Mouse (Mus musculus): Measurements from ENCODE around the gene Ccdc12. TPM values are rescaled to one million over a fixed set of nuclear protein-coding genes. Genes with fewer than 3 reads are reported as not detected.
A peak's percentile ranks its signal among the peaks of the same experiment; 100 is the strongest.

Gene Ccdc12
- polyA plus RNA-seq, 1 experiment: 125 TPM

DNA sequence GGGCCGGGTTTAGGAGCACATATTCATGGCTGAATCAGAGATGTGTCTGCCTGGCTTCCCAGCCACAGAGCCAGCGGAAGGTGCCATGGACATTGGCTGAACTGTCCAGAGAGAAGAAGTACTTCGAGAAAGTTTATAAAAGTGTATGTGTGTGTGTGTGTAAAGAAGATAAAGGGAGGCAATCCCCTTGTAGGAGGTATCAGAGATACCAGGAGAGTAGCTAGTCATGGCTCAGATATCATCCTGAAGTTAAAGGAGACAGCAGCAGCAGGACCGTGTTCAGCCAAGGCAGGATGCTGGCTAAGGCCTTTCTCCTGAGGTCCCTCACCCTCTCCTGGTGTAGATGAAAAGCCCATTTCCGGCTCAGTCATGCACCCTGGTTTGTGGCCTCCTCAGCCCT is 95.1 kb downstream of the Ccdc12 start:
- DNase-seq: no peak
- Histone ChIP-seq H3K36me3 (ENCODE audit: control insufficient read depth, insufficient read depth, low read length) (no peaks in the 10 kb centered on the region), H3K27ac (ENCODE audit: insufficient read depth, low read depth, low read length) (0 out of 2 replicates have a peak overlapping the region, but pooled peaks have one; percentile 21), H3K4me3 (ENCODE audit: insufficient read depth, low read depth, low read length) (no peak overlapping the region), H3K27me3 (replicated peaks; ENCODE audit: control insufficient read depth, insufficient read depth, low read length) (no peaks in the 10 kb centered on the region), H3K4me1 (ENCODE audit: control insufficient read depth, insufficient read depth, low read length) (peaks cover 26% of the 10 kb centered on the region; the same call in 1 of the 2 replicates)
- 74% methylated on average over 5 of the region's 5 CpGs for WGBS
- no peak for TF ChIP-seq CTCF (conservative IDR thresholded peaks at IDR 0.05; ENCODE audit: insufficient read depth, insufficient read length, low read depth, low read length)
- TF ChIP-seq POLR2A (IDR thresholded peaks at IDR 0.05; ENCODE audit: low read depth, low read length): no peak

DNA sequence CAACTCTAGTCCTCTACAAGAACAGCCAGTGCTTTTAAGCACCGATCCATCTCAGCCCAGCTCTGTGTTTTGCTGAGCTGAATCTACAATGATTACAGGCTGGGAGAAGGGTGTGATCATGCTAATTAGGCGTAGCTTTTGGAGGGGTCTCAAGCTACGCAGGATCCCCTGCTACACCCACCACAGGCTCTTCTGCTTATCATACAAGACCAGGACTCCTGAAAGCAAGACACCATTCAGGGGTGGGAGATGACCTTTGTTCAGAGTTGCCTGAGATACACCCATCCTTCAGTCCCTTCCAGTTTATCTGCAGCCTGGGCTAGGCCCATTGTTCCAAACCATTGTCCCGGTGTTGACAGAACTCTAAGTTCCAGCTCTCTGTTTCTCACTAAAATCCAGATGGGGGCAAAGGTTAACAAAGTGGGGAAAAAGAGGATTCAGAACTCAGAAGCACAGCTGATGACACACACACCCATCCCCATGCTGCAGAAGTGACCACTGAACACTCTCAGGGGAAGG is 96.7 kb downstream of the Ccdc12 start:
- TF ChIP-seq POLR2A (IDR thresholded peaks at IDR 0.05; ENCODE audit: low read depth, low read length) (no peak), CTCF (conservative IDR thresholded peaks at IDR 0.05; ENCODE audit: insufficient read depth, insufficient read length, low read depth, low read length) (no peak)
- no peak overlapping the region for H3K27ac ChIP-seq (ENCODE audit: insufficient read depth, low read depth, low read length)

DNA sequence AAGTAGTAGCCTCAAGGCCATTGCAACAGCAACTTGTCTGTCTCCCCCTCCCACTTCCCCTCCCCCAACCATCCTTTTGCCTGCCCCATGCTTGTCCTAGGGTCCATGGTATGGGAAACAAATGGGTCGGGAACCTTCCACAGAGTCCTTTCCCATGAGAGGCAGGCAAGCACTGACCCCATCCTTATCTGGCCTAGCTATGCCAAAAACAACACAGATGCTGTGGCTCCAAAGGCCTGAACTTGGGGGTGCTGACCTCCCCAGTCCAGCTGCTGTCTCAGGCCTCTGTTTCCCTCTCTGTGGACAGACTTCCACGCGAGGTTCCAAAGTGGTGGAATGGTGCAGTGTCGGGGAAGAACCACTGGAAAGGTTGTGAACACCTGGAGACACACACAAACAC is 97.5 kb downstream of the Ccdc12 start:
- no peaks in the 10 kb centered on the region for H3K36me3 ChIP-seq (ENCODE audit: control insufficient read depth, insufficient read depth, low read length)
- 81% methylated on average over 4 of the region's 4 CpGs for WGBS
- TF ChIP-seq CTCF (conservative IDR thresholded peaks at IDR 0.05; ENCODE audit: insufficient read depth, insufficient read length, low read depth, low read length): no peak
- TF ChIP-seq POLR2A (IDR thresholded peaks at IDR 0.05; ENCODE audit: low read depth, low read length): no peak
- H3K27ac ChIP-seq (ENCODE audit: insufficient read depth, low read depth, low read length): no peak overlapping the region
- H3K4me1 ChIP-seq (ENCODE audit: control insufficient read depth, insufficient read depth, low read length): peaks cover 10% of the 10 kb centered on the region; the same call in 1 of the 2 replicates
- DNase-seq: no peak
- H3K4me3 ChIP-seq (ENCODE audit: insufficient read depth, low read depth, low read length): no peak overlapping the region
- H3K27me3 ChIP-seq (replicated peaks; ENCODE audit: control insufficient read depth, insufficient read depth, low read length): no peaks in the 10 kb centered on the region

More for the DNA sequence above, 96.7 kb downstream of the Ccdc12 start:
- peaks cover 18% of the 10 kb centered on the region; the same call in 1 of the 2 replicates for H3K4me1 ChIP-seq (ENCODE audit: control insufficient read depth, insufficient read depth, low read length)
- no peaks in the 10 kb centered on the region for H3K36me3 ChIP-seq (ENCODE audit: control insufficient read depth, insufficient read depth, low read length)
- no peak overlapping the region for H3K4me3 ChIP-seq (ENCODE audit: insufficient read depth, low read depth, low read length)
- 89% methylated on average over 4 of the region's 4 CpGs for WGBS
- DNase-seq: no peak
- no peaks in the 10 kb centered on the region for H3K27me3 ChIP-seq (replicated peaks; ENCODE audit: control insufficient read depth, insufficient read depth, low read length)

DNA sequence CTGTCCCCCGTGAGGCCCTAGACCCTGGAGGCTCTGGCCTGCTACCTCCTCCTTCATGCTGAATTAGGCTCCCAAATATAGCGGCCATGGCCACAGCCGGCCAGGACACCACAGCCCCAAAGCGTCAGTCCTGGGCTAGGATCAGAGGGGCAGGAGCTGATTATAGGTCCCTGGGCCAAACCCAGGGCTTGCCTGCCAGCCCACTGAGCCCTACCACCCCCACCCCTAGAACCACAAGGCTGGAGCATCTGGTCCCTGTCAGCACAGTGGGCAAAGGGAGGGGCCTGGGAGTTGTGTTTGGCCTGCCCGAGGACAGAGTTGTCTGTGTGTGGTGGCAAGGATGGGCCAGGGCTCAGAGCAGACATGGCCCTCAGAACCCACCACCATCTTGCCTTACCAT is 101.5 kb downstream of the Ccdc12 start:
- Histone ChIP-seq H3K36me3 (ENCODE audit: control insufficient read depth, insufficient read depth, low read length) (no peaks in the 10 kb centered on the region), H3K27ac (ENCODE audit: insufficient read depth, low read depth, low read length) (no peak overlapping the region), H3K4me1 (ENCODE audit: control insufficient read depth, insufficient read depth, low read length) (no peaks in the 10 kb centered on the region; the same call in 1 of the 2 replicates), H3K27me3 (replicated peaks; ENCODE audit: control insufficient read depth, insufficient read depth, low read length) (no peaks in the 10 kb centered on the region), H3K4me3 (ENCODE audit: insufficient read depth, low read depth, low read length) (no peak overlapping the region)
- no peak for TF ChIP-seq CTCF (conservative IDR thresholded peaks at IDR 0.05; ENCODE audit: insufficient read depth, insufficient read length, low read depth, low read length)
- no peak for TF ChIP-seq POLR2A (IDR thresholded peaks at IDR 0.05; ENCODE audit: low read depth, low read length)
- DNase-seq: no peak
- 93% methylated on average over 5 of the region's 5 CpGs for WGBS

DNA sequence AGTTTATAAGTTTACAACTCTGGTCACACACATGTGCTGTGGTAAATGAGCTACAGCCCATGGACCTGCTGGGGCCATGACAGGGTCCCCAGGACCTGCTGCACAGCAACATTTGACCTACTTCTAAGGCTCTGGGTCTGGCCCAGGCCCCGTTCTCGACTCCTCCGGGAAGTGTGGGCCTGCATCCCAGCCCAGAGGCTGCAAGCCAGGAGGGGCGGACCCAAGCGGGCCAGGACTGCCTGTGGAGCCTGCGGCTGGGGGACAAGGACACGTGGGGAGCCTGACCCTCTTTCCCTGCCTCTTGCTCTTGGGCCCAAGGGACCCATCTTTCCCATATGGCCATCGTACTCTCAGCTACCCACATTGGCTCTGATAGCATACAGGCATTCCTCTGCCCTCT is 102.3 kb downstream of the Ccdc12 start:
- Histone ChIP-seq H3K27ac (ENCODE audit: insufficient read depth, low read depth, low read length) (no peak overlapping the region), H3K4me1 (ENCODE audit: control insufficient read depth, insufficient read depth, low read length) (no peaks in the 10 kb centered on the region; the same call in 1 of the 2 replicates), H3K36me3 (ENCODE audit: control insufficient read depth, insufficient read depth, low read length) (no peaks in the 10 kb centered on the region), H3K4me3 (ENCODE audit: insufficient read depth, low read depth, low read length) (no peak overlapping the region), H3K27me3 (replicated peaks; ENCODE audit: control insufficient read depth, insufficient read depth, low read length) (no peaks in the 10 kb centered on the region)
- TF ChIP-seq POLR2A (IDR thresholded peaks at IDR 0.05; ENCODE audit: low read depth, low read length) (no peak), CTCF (conservative IDR thresholded peaks at IDR 0.05; ENCODE audit: insufficient read depth, insufficient read length, low read depth, low read length) (no peak)
- DNase-seq: peak; percentile 84
- WGBS: 37% methylated on average over 8 of the region's 8 CpGs

DNA sequence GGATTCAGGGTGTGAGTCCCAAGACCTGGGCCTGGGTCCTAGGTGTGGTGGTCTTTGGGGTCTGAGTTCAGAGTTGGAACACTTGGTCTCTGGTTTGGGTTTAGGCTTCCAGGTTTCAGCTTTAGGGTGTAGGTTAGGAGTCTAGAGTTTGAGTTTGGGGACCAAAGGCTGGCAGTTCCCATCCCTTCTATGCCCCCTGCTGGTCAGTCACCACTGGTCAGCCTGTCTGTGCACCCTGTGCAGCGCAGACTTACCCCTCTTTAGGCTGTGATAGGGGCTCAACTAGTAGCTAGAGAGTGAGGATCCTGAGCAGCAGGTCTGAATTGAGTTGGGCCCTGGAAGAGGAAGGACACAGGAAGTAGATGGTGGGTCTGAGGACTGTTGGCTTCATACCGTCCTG is 103.0 kb downstream of the Ccdc12 start:
- 63% methylated on average over 2 of the region's 2 CpGs for WGBS
- peak; percentile 82 for DNase-seq
- no peaks in the 10 kb centered on the region for H3K36me3 ChIP-seq (ENCODE audit: control insufficient read depth, insufficient read depth, low read length)
- H3K27me3 ChIP-seq (replicated peaks; ENCODE audit: control insufficient read depth, insufficient read depth, low read length): no peaks in the 10 kb centered on the region
- no peaks in the 10 kb centered on the region; the same call in 1 of the 2 replicates for H3K4me1 ChIP-seq (ENCODE audit: control insufficient read depth, insufficient read depth, low read length)
- no peak overlapping the region for H3K27ac ChIP-seq (ENCODE audit: insufficient read depth, low read depth, low read length)
- TF ChIP-seq POLR2A (IDR thresholded peaks at IDR 0.05; ENCODE audit: low read depth, low read length): no peak
- TF ChIP-seq CTCF (conservative IDR thresholded peaks at IDR 0.05; ENCODE audit: insufficient read depth, insufficient read length, low read depth, low read length): peak; percentile 86
- H3K4me3 ChIP-seq (ENCODE audit: insufficient read depth, low read depth, low read length): no peak overlapping the region

DNA sequence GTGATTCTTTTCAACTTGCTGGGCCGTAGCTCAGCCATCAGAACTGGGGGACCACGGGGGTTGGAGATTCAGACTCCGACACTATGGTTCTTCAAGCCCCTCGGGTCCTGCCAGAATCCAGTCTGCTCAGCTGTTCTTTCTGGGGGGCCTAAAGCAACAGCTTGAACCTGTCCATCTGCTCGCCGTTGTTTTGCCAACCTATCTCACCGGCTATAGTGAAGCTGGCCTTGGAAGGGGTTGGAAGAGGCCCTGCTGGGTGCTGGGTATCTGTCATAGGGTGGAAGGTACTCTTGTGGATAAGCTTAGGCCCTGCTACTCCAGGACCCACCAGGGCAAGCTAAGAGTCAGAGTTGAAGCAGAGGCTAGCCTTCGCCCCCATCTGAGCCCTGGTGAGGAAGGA is 104.6 kb downstream of the Ccdc12 start:
- TF ChIP-seq CTCF (conservative IDR thresholded peaks at IDR 0.05; ENCODE audit: insufficient read depth, insufficient read length, low read depth, low read length): no peak
- no peak for TF ChIP-seq POLR2A (IDR thresholded peaks at IDR 0.05; ENCODE audit: low read depth, low read length)
- Histone ChIP-seq H3K4me1 (ENCODE audit: control insufficient read depth, insufficient read depth, low read length) (no peaks in the 10 kb centered on the region; the same call in 1 of the 2 replicates), H3K27ac (ENCODE audit: insufficient read depth, low read depth, low read length) (no peak overlapping the region), H3K4me3 (ENCODE audit: insufficient read depth, low read depth, low read length) (no peak overlapping the region), H3K36me3 (ENCODE audit: control insufficient read depth, insufficient read depth, low read length) (no peaks in the 10 kb centered on the region), H3K27me3 (replicated peaks; ENCODE audit: control insufficient read depth, insufficient read depth, low read length) (no peaks in the 10 kb centered on the region)
- DNase-seq: no peak
- 94% methylated on average over 8 of the region's 8 CpGs for WGBS

Other genes with a start within 250 kb of the Ccdc12 start
- 26.6 and 29.2 TPM in 2 replicates for gene Ptpn23, start 248.3 kb upstream of the Ccdc12 start, polyA plus RNA-seq (2012; rRNA removed)
- gene Ngp, start 236.8 kb upstream of the Ccdc12 start, polyA plus RNA-seq (2012; rRNA removed): 0.17 TPM in 1 of 2 replicates, not detected in the other
- 17.4 and 17.8 TPM in 2 replicates for gene Klhl18, start 179.8 kb upstream of the Ccdc12 start, polyA plus RNA-seq (2012; rRNA removed)
- gene Kif9, start 179.5 kb upstream of the Ccdc12 start, polyA plus RNA-seq (2012; rRNA removed): 1.8 and 3.1 TPM in 2 replicates
- gene Setd2, start 123.9 kb upstream of the Ccdc12 start, polyA plus RNA-seq (2012; rRNA removed): 35.1 and 37.6 TPM in 2 replicates
- gene Nradd, start 32.1 kb upstream of the Ccdc12 start, polyA plus RNA-seq (2012; rRNA removed): 4.3 and 6.2 TPM in 2 replicates
- gene Nbeal2, start 2.3 kb upstream of the Ccdc12 start, polyA plus RNA-seq (2012; rRNA removed): 41.6 and 49.2 TPM in 2 replicates
- gene Myl3, start 85.4 kb downstream of the Ccdc12 start, polyA plus RNA-seq (2012; rRNA removed): 1.6 and 11.5 TPM in 2 replicates
- 740 and 847 TPM in 2 replicates for gene Pth1r, start 90.6 kb downstream of the Ccdc12 start, polyA plus RNA-seq (2012; rRNA removed)
- gene Prss42, start 141.7 kb downstream of the Ccdc12 start, polyA plus RNA-seq (2012; rRNA removed): not detected in 2 replicates
- not detected in 2 replicates for gene Prss44, start 157.5 kb downstream of the Ccdc12 start, polyA plus RNA-seq (2012; rRNA removed)
- not detected in 2 replicates for gene Prss43, start 170.2 kb downstream of the Ccdc12 start, polyA plus RNA-seq (2012; rRNA removed)
- gene Prss45, start 178.1 kb downstream of the Ccdc12 start, polyA plus RNA-seq (2012; rRNA removed): not detected in 2 replicates
- not detected in 2 replicates for gene Prss46, start 188.0 kb downstream of the Ccdc12 start, polyA plus RNA-seq (2012; rRNA removed)
- gene Prss50, start 201.5 kb downstream of the Ccdc12 start, polyA plus RNA-seq (2012; rRNA removed): not detected in 2 replicates
- 32.3 and 40.8 TPM in 2 replicates for gene Als2cl, start 223.4 kb downstream of the Ccdc12 start, polyA plus RNA-seq (2012; rRNA removed)
- gene Tmie, start 223.6 kb downstream of the Ccdc12 start, polyA plus RNA-seq (2012; rRNA removed): 7.9 and 9.5 TPM in 2 replicates